Mouse (Mus musculus) embryonic facial prominence, embryonic 14.5 days (tissue): Measurements from ENCODE around the gene Gm3336. TPM values are rescaled to one million over a fixed set of nuclear protein-coding genes. Genes with fewer than 3 reads are reported as not detected.
A peak's percentile ranks its signal among the peaks of the same experiment; 100 is the strongest.

Experiments
- ATAC-seq: fragments of 200-750 bp; cut with Nextera tagmentation; 2 replicates; pipeline ENCODE4 v1.8.0; 2017; ENCODE audit warnings: low read depth, moderate number of reproducible peaks, moderate TSS enrichment
- DNase-seq: peaks from one replicate; pipeline ENCODE4 v3.0.0-alpha.2; 2015; ENCODE audit warnings: low spot score
- H3K27ac ChIP-seq: fragments of 300-500 bp; sonication (generic); replicated peaks from 2 replicates; pipeline ENCODE4 v1.5.1; 2014; ENCODE audit warnings: low read depth, mild to moderate bottlenecking, low read length, moderate library complexity
- H3K27me3 ChIP-seq: fragments of 300-500 bp; sonication (generic); replicated peaks from 2 replicates; pipeline ENCODE4 v1.6.1; 2014; ENCODE audit warnings: low read length; ENCODE audit not compliant: control insufficient read depth, insufficient read depth
- H3K36me3 ChIP-seq: fragments of 300-500 bp; sonication (generic); 2 replicates; pipeline ENCODE4 v1.6.1; 2014; ENCODE audit warnings: low read length, mixed read lengths; ENCODE audit not compliant: control insufficient read depth, insufficient read depth
- H3K4me1 ChIP-seq: fragments of 300-500 bp; sonication (generic); 2 replicates; pipeline ENCODE4 v1.6.1; 2014; ENCODE audit warnings: antibody characterized with exemption, low read length; ENCODE audit not compliant: control insufficient read depth, insufficient read depth
- H3K4me2 ChIP-seq: fragments of 300-500 bp; sonication (generic); 2 replicates; pipeline ENCODE4 v1.6.1; 2014; ENCODE audit warnings: low read depth, mild to moderate bottlenecking, low read length, moderate library complexity, mixed read lengths
- H3K4me3 ChIP-seq: fragments of 300-500 bp; sonication (generic); 2 replicates; pipeline ENCODE4 v1.5.1; 2014; ENCODE audit warnings: low read depth, mild to moderate bottlenecking, low read length
- H3K9ac ChIP-seq: fragments of 300-500 bp; sonication (generic); 2 replicates; pipeline ENCODE4 v1.6.1; 2014; ENCODE audit warnings: low read depth, mild to moderate bottlenecking, low read length, moderate library complexity, mixed read lengths
- H3K9me3 ChIP-seq: fragments of 300-500 bp; sonication (generic); 2 replicates; pipeline ENCODE4 v1.6.1; 2016; ENCODE audit warnings: low read length; ENCODE audit not compliant: control insufficient read depth
- WGBS: fragments of 180-500 bp; shearing (Covaris S2); extraction: QIAGEN DNeasy Blood & Tissue Kit; methylation state at CpG from one replicate; pipeline ENCODE4 v1.1.7; 2014; 5-methylcytosine and 5-hydroxymethylcytosine counted together
- polyA plus RNA-seq: library from polyadenylated mRNA; unstranded; fragments of >200 nt; fragmentation: Nextera tagmentation; extraction: Ambion mirVana; gene quantifications from 2 replicates; pipeline ENCODE4 v1.2.1, GENCODE M21; 2014

Gm3336 gene
- polyA plus RNA-seq, 1 experiment from 2014 or later: not detected

DNA sequence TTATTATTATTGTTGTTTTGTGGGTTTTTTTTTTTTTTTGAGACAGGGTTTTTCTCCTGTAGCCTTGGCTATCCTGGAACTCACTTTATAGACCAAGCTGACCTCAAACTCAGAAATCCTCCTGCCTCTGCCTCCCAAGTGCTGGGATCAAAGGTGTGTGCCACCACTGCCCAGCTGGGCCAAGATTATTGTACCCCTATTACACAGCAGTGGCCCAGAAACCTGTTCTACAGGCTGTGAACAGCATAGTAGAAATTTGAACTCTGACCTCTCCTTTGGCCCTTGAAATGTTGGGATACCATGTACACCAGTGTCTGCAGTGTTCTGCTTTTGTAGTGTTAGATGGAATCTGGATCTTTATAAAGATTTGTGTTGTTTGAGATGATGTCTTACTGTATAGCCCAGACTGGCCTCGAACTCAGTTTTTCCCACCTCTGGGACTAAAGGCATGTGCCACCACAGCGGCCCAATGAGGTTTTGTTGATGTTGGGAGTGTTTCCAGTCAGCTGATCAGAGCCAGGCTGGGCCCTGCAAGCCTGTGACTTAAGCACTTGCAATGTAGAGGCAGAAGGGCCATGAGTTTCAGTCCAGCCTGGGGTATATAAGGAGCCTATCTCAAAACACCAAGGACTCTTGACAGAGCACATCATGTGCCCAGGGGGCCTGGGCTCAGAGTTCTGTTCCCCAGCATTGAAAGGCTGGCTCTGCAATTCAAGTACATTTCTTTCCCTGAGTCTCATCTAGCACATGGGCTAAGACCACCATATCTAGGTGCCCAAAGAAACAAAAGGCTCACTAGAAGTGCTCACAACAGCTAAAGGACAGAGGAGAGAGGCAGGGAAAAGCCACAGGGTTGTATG, 16.1 kb upstream of the Gm3336 start:
- peaks cover 21% of the 10 kb centered on the region; the same call in 1 of the 2 replicates for H3K36me3 ChIP-seq
- peak overlapping the region; percentile 61; the same call in 1 of the 2 replicates for H3K4me2 ChIP-seq
- no peak for DNase-seq
- H3K4me1 ChIP-seq: peaks cover 17% of the 10 kb centered on the region
- ATAC-seq: no peak
- H3K27me3 ChIP-seq: no peaks in the 10 kb centered on the region
- H3K9me3 ChIP-seq: no peaks in the 10 kb centered on the region
- no peak overlapping the region for H3K27ac ChIP-seq
- no peak overlapping the region for H3K9ac ChIP-seq
- WGBS: 83% methylated on average over 2 of the region's 2 CpGs
- no peak overlapping the region for H3K4me3 ChIP-seq

- H3K4me3 ChIP-seq: no peak overlapping the region
- DNase-seq: no peak
- no peaks in the 10 kb centered on the region for H3K27me3 ChIP-seq
- peaks cover 11% of the 10 kb centered on the region for H3K4me1 ChIP-seq
- WGBS: 81% methylated on average over 3 of the region's 3 CpGs
- ATAC-seq: no peak
- no peaks in the 10 kb centered on the region for H3K9me3 ChIP-seq
- H3K9ac ChIP-seq: no peak overlapping the region
- H3K36me3 ChIP-seq: peaks cover 21% of the 10 kb centered on the region; the same call in 1 of the 2 replicates
- no peak overlapping the region for H3K27ac ChIP-seq
- H3K4me2 ChIP-seq: no peak overlapping the region
Measured at GRCm38 (mm10) chr8:70702842-70703182, 15.5 kb upstream of the Gm3336 start.

GRCm38 (mm10) chr8:70703287-70703686, 15.1 kb upstream of the Gm3336 start, which contains the start of gene Iqcn:
Gene Iqcn (plus strand): TSS chr8:70703457.
- no peak for ATAC-seq
- WGBS: 94% methylated on average over 3 of the region's 3 CpGs
- peaks cover 8% of the 10 kb centered on the region; the same call in 1 of the 2 replicates for H3K4me1 ChIP-seq
- H3K27me3 ChIP-seq: no peaks in the 10 kb centered on the region
- no peak within 1 kb of the TSS for H3K4me3 ChIP-seq
- no peak within 1 kb of the TSS for H3K9ac ChIP-seq
- H3K9me3 ChIP-seq: no peaks in the 10 kb centered on the region
- DNase-seq: no peak
- no peak within 1 kb of the TSS for H3K27ac ChIP-seq
- 0 out of 2 replicates have a peak within 1 kb of the TSS, but pooled peaks have one; percentile 61 for H3K4me2 ChIP-seq
- peaks cover 21% of the 10 kb centered on the region; the same call in 1 of the 2 replicates for H3K36me3 ChIP-seq

DNA sequence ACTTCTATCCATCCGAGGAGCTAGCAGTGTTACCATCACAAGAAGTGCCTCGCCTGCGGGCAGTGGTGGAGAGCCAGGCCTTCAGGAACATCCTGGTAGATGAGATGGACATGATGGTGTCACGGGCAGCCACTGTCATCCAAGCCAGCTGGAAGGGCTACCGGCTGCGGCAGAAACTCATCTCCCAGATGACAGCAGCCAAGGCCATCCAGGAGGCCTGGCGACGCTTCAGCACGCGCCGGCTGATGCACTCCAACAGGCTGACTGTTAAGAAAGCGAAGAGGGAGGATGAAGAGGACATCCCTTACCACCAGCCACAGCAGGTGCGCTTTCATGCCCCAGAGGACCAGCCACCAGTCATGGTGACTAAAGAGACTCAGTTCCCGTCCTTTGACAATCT, 10.1 kb upstream of the Gm3336 start:
- no peak overlapping the region for H3K4me3 ChIP-seq
- ATAC-seq: no peak
- no peaks in the 10 kb centered on the region for H3K4me1 ChIP-seq
- no peak overlapping the region for H3K9ac ChIP-seq
- H3K4me2 ChIP-seq: no peak overlapping the region
- H3K36me3 ChIP-seq: 0 out of 2 replicates have a peak, but pooled peaks cover 9% of the 10 kb centered on the region
- no peaks in the 10 kb centered on the region for H3K27me3 ChIP-seq
- no peaks in the 10 kb centered on the region for H3K9me3 ChIP-seq
- H3K27ac ChIP-seq: no peak overlapping the region
- no peak for DNase-seq
- WGBS: 90% methylated on average over 14 of the region's 14 CpGs

GRCm38 (mm10) chr8:70709794-70710193, 8.5 kb upstream of the Gm3336 start:
- no peaks in the 10 kb centered on the region for H3K36me3 ChIP-seq
- H3K9me3 ChIP-seq: no peaks in the 10 kb centered on the region
- H3K4me1 ChIP-seq: no peaks in the 10 kb centered on the region
- H3K27ac ChIP-seq: no peak overlapping the region
- 87% methylated on average over 8 of the region's 9 CpGs for WGBS
- H3K4me2 ChIP-seq: no peak overlapping the region
- H3K4me3 ChIP-seq: no peak overlapping the region
- H3K9ac ChIP-seq: no peak overlapping the region
- no peaks in the 10 kb centered on the region for H3K27me3 ChIP-seq
- DNase-seq (no peak), ATAC-seq (no peak)

DNA sequence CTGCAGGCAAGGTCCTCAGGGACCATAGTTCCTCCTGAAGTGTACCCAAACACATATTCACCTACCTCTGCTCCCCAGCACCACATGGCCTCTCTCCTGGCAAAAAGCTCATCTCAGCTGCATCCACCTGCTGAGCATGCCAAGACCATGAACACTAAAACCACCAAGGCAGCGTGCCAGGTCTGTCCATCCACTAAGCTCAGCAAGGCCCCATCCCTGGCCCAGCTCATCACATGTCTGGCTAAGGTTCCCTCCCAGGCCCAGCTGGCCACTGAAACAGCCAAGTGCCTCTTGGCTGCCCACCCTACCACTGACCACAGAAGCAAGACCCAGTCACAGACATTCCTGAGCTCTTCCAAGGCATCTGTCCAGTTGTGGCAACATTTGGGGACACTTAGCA, 8.0 kb upstream of the Gm3336 start:
- Histone ChIP-seq H3K27me3 (no peaks in the 10 kb centered on the region), H3K4me3 (no peak overlapping the region), H3K9me3 (no peaks in the 10 kb centered on the region), H3K4me2 (no peak overlapping the region), H3K36me3 (no peaks in the 10 kb centered on the region), H3K9ac (no peak overlapping the region), H3K27ac (no peak overlapping the region), H3K4me1 (no peaks in the 10 kb centered on the region)
- ATAC-seq: no peak
- DNase-seq: no peak
- WGBS: 100% methylated on average over 1 of the region's 1 CpGs

GRCm38 (mm10) chr8:70711041-70711440, 7.3 kb upstream of the Gm3336 start:
- Histone ChIP-seq H3K27ac (no peak overlapping the region), H3K27me3 (no peaks in the 10 kb centered on the region)

GRCm38 (mm10) chr8:70713991-70714390, 4.4 kb upstream of the Gm3336 start:
- no peaks in the 10 kb centered on the region for H3K4me1 ChIP-seq
- no peaks in the 10 kb centered on the region for H3K36me3 ChIP-seq
- no peaks in the 10 kb centered on the region for H3K27me3 ChIP-seq
- H3K9me3 ChIP-seq: no peaks in the 10 kb centered on the region
- DNase-seq (no peak), ATAC-seq (no peak)
- H3K4me3 ChIP-seq: no peak overlapping the region
- no peak overlapping the region for H3K4me2 ChIP-seq
- H3K27ac ChIP-seq: no peak overlapping the region
- WGBS: 80% methylated on average over 6 of the region's 7 CpGs
- H3K9ac ChIP-seq: no peak overlapping the region

More at GRCm38 (mm10) chr8:70711041-70711440, 7.3 kb upstream of the Gm3336 start:
- no peaks in the 10 kb centered on the region for H3K4me1 ChIP-seq
- no peaks in the 10 kb centered on the region for H3K9me3 ChIP-seq
- no peak for ATAC-seq
- no peak for DNase-seq
- no peak overlapping the region for H3K9ac ChIP-seq
- H3K4me3 ChIP-seq: no peak overlapping the region
- WGBS: 87% methylated on average over 6 of the region's 11 CpGs
- H3K36me3 ChIP-seq: no peaks in the 10 kb centered on the region
- H3K4me2 ChIP-seq: no peak overlapping the region

GRCm38 (mm10) chr8:70715086-70715485, 3.3 kb upstream of the Gm3336 start:
- no peaks in the 10 kb centered on the region for H3K9me3 ChIP-seq
- no peak overlapping the region for H3K4me3 ChIP-seq
- no peak overlapping the region for H3K9ac ChIP-seq
- ATAC-seq (no peak), DNase-seq (no peak)
- no peak overlapping the region for H3K27ac ChIP-seq
- no peaks in the 10 kb centered on the region for H3K36me3 ChIP-seq
- H3K27me3 ChIP-seq: no peaks in the 10 kb centered on the region
- H3K4me1 ChIP-seq: no peaks in the 10 kb centered on the region
- H3K4me2 ChIP-seq: no peak overlapping the region
- WGBS: 77% methylated on average over 2 of the region's 2 CpGs
